Mouse (Mus musculus) frontal cortex, postnatal 36 days (tissue): ENCODE data around the gene Cfap54.

Experiments
- DNase-seq, 2 experiments: peaks; one replicate each; pipeline ENCODE4 v3.0.0; 2022; ENCODE audit warnings: low spot score in 2 of 2

The Cfap54 gene

GRCm38 (mm10) chr10:93081133-93081779 is at the start of gene Cfap54:
Cfap54 (minus strand) TSS chr10:93081618.
- DNase-seq = peak; percentile 90 to 92

- no peak for DNase-seq
Observed at GRCm38 (mm10) chr10:93130456-93130940, 49.1 kb upstream of the Cfap54 start.

DNA sequence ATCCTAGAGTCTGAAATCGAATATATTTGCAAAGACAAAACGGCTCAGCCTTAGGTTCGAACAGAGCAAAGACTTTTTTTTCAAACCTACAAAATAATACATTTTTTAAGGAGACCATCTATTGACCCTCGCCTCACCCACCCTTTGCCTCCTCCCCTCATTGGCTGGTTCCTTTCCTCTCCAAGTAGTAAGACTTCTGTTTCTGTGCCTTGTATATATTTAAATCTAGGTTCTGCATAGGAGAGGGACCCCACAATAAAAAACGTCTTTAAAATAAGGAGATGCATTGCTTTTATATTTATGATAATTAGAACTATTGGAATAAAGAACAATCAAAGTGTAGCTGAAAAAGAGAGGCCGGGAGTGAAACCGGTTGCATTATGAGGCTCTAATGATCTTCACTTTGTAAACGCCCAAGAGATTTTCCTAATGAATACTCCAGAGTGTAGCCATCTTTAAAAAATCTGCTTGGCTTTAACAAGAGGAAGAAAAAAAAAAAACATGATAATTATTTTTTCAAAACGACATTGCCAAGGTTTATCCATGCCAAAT is 48.6 kb upstream of the Cfap54 start:
- DNase-seq = no peak

DNA sequence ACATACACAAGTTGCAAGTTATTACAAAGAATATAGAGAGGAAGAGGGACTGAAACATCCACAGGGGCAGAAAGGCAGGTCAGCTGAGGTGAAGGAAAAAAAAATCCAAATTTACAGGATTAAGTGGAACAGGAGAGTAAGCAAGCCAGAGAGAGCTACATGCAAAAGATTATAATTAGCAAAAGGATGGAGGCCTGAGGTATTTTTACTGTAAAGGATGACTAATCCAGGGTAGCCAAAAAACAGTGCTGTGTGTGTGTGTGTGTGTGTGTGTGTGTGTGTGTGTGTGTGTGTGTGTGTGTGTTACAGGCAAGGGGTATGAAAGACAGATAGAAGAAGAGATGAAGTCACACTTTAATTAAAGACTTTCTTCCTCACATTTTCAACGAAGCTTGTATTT is 47.9 kb upstream of the Cfap54 start:
- no peak for DNase-seq

- no peak for DNase-seq
Observed at GRCm38 (mm10) chr10:93128566-93128965, 47.1 kb upstream of the Cfap54 start.

DNA sequence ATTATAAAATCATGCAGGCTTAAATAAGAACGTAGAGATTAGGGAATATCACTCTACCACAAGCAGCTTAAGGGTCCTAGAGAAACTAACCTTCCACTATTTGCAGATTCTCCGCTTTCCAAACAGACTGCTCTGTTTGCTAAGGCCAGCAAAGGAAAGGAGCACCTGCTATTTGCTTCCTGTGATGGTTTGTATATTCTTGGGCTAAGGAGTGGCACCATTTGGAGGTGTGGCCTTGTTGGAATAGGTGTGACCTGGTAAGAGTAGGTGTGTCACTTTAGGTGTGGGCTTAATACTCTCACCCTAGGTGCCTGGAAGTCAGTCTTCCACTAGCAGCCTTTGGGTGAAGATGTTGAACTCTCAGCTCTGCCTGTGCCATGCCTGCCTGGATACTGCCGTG is 44.6 kb upstream of the Cfap54 start:
- no peak for DNase-seq

- peak in 1 of 2 experiments; percentile 40 for DNase-seq
Observed at GRCm38 (mm10) chr10:93123957-93124613, 42.7 kb upstream of the Cfap54 start.

DNA sequence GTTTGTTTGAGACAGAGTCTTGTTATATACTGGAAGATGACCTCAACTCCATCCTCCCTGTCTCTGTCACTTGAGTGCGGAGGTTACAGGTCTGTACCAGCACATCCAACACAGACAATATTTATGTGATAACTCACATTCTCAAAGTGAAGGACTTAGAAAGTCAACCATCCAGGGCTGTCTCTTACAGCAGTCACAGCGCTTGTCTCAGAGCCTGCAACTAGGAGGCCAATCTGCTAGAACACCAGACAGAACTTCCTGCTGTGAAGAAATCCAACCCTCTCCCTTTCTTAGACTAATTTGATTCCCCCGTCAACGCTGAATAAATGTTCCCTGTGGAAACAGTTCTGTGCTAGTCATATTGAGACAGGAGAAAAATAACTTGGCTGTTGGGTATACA is 41.9 kb upstream of the Cfap54 start:
- no peak for DNase-seq

GRCm38 (mm10) chr10:93122399-93123184 is 41.2 kb upstream of the Cfap54 start:
- no peak for DNase-seq

DNA sequence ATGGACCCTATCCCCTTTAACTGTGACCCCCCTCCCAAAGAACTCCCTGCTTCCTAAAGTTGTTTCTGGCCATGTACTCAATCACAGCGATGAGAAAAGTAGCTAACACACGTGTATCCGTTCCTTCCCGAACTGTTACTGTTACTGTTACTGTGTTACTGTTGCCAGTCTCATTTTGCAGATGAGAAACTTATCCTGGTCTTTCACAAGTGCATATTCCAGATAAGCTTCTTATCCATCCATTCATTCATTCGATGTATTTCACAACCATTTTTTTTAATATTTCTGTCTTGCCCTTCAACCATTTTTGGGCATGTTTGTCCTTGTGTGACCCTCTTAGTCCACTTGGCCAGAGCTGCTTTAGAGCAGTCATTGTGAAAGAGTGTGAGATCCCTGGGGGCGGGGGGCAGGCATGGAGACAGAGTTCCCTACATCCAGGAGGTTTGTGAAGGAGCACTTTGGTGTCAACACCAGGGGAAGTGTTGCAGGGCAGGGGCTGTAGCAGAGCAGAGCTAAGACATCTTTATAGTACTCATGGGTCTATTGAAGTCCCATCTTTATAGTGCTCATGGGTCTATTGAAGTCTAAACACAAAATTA is 39.9 kb upstream of the Cfap54 start:
- no peak for DNase-seq

GRCm38 (mm10) chr10:93119809-93120208 is 38.4 kb upstream of the Cfap54 start:
- peak; percentile 56 to 70 for DNase-seq

DNA sequence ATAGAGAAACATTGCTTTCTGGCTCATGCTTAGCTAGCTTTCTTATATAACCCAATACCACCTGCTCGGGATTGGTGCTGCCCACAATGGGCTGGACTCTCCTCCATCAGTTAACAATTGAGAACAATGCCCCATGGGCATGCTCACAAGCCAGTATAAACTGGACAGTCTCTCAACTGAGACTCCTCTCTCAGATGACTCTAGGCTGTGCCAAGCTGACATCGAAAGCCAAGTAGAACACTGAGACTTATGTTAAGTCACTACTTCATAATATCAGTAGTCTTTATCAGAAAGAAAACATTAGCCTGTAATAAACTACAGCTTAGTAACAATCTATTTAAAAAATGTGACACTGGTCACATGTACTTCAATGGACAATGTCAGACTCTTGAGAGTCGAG is 35.2 kb upstream of the Cfap54 start:
- no peak for DNase-seq

- DNase-seq = no peak
Observed at GRCm38 (mm10) chr10:93115743-93116142, 34.3 kb upstream of the Cfap54 start.

DNA sequence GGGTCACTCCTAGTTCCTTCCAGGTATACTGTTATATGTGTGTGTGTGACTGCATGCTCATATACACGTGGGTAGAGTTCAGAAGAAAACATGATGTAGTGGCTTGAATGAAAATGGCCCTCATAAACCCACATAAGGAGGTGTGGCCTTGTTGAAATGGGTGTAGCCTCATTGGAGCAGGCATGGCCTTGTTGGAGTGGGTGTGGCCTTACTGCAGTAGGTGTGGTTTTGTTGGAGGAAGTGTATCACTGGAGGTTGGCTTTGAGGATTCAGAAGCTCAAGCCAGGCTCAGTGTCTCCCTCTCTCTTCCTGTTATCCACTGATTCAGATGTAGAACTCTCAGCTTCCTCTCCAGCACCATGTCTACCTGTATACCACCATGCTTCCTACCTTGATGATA is 33.4 kb upstream of the Cfap54 start:
- no peak for DNase-seq

DNA sequence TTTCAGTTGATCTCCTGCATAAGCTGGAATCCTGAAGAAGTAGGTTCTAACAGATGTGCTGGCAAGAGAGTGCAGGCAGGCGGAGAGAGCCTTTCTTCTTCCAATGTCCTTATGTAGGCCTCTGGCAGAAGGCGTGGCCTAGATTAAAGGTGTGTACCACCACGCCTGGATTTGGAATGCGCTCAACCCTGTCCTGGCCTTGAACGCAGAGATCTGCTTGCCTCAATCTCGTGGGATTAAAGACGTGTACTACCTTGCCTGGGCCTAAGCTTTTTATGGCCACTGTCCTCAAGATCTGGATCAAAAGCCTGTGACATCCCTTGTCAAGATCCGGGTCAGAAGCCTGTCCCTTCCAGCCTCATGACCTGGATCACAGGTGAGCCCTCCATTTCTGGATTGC is 32.5 kb upstream of the Cfap54 start:
- DNase-seq = no peak

DNA sequence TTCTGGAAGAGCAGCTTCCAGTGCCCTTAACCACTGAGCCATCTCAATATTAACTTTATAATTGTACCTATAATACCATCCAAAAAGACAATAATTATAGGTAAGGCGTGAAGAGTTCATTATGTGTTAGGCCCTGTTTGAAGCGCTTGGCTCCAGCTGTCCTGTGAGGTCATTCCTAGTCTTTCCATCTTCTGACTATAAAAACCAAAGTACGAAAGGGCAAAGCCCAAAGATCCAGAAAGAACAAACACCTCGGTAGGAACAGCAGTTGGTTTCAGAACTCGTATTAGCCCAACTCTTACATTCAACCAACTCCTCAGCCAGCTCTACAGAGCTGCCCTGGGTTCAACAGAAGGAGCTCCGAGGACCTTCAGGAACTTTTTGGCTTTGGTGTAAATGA is 30.6 kb upstream of the Cfap54 start:
- DNase-seq = no peak

DNA sequence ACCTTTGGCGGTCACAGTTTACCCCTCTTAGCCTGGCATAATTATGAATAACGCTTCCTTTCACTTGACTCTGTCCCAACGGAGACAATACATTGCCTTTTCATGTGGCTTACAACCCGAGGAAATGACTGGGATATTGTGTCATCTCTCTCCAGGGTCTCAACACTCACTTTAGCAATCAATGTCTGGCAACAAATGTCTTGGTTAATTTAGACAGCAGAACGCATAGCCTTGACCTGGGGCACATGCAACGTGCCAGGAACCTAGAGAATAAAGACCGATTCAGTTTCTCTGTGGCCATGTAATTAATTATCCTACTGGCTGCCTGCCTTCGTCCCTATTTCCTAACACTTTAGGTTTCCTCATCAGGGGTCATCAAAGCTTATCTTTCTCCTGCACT is 30.0 kb upstream of the Cfap54 start:
- no peak for DNase-seq

DNA sequence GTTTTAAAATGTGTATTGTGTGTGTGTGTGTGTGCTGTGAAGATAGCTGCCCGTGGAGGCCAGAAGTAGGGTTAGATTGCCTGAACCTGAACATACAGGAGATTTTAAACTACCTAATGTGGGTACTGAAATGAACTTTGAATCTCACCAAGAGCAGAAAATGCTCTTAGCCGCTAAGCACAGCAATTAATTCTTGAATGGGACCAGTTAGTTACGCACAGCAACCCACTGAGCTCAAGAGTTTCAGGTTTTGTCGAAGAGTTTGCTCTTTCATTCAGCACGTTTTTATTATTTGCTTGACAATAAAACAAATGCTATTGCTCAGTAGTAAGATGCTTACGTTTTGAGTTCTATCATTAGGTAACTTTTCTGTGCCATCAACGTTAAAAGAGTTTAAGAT is 23.9 kb upstream of the Cfap54 start:
- DNase-seq = no peak

- peak; percentile 39 to 65 for DNase-seq
Observed at GRCm38 (mm10) chr10:93104357-93104756, 22.9 kb upstream of the Cfap54 start.

DNA sequence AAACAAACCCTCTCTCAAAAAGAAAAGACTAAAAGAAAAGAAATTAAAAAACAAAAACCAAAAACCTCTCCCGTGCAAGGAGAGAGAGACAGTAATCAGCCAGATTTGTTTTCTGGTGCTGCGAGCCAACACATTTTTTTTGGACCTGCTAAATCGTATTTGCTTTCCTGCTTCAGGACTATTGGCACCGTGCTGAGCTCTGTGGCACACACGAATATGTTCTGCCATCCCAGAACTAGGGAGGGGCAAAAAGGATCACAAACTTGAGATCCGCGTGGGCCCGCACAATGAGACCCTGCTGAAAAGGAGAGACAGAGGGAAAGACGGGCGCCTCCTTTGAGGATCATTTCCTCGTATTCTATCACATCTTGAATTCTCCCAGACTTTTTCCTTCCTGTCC is 22.3 kb upstream of the Cfap54 start:
- DNase-seq = no peak

- DNase-seq = no peak
Observed at GRCm38 (mm10) chr10:93102321-93102720, 20.9 kb upstream of the Cfap54 start.

- no peak for DNase-seq
Observed at GRCm38 (mm10) chr10:93098211-93098805, 16.9 kb upstream of the Cfap54 start.
